ENCODE assay signal across 10 mouse cellular contexts in genomic region chr9:35045031-35045531, GRCm38 (mm10).
DNase-seq lines count a peak whose midpoint lies in the region; ATAC-seq lines count a peak whose summit lies in the region.
"Had no signal": no experiment of that assay in that cellular context is flagged by ENCODE, and none has a peak within 500 bp of the region (broad histone marks: within the 10 kb centered on the region; RNA-seq: fewer than 3 reads in every experiment).

No protein-coding gene starts in this region.

- no peaks in the 10 kb centered on the region for H3K27me3 ChIP-seq in heart, embryonic 14.5 days (ENCODE audit: control insufficient read depth, insufficient read depth, low read length)
- no peaks in the 10 kb centered on the region for H3K27me3 ChIP-seq in liver, embryonic 16.5 days (ENCODE audit: control insufficient read depth, insufficient read depth, low read depth, low read length)
- H3K27me3 ChIP-seq: CH12.LX; neural tube, embryonic 12.5 days had no signal

- peak overlapping the region; percentile 56 to 77 for H3K27ac ChIP-seq in heart, embryonic 14.5 days (replicated peaks in 1 of 2; ENCODE audit: control insufficient read depth in 1 of 2, insufficient read depth in 1 of 2, low read depth in 2 of 2, low read length in 2 of 2)
- H3K27ac ChIP-seq in liver, embryonic 16.5 days (ENCODE audit: low read length) = no peak overlapping the region
- H3K27ac ChIP-seq: neural tube, embryonic 12.5 days had no signal

- H3K4me2 ChIP-seq in heart, embryonic 14.5 days (ENCODE audit: low read length) = 0 out of 2 replicates have a peak overlapping the region, but pooled peaks have one; percentile 11
- no peak overlapping the region for H3K4me2 ChIP-seq in liver, embryonic 16.5 days (ENCODE audit: low read depth, low read length)

- H3K4me3 ChIP-seq in heart, embryonic 14.5 days (ENCODE audit: control insufficient read depth in 1 of 2, insufficient read depth in 1 of 2, low read depth in 1 of 2, low read length in 2 of 2) = no peak overlapping the region
- no peak overlapping the region for H3K4me3 ChIP-seq in liver, embryonic 16.5 days (ENCODE audit: low read depth, low read length)
- H3K4me3 ChIP-seq: neural tube, embryonic 12.5 days had no signal

- peak; percentile 84 for ATAC-seq in heart, embryonic 14.5 days (ENCODE audit: insufficient number of reproducible peaks, insufficient read depth, low FRiP score, low read depth)
- peak; percentile 43; the same call in 1 of the 2 replicates for ATAC-seq in liver, embryonic 16.5 days (ENCODE audit: low read depth)

- peak overlapping the region; percentile 35; the same call in 1 of the 2 replicates for H3K9ac ChIP-seq in heart, embryonic 14.5 days (ENCODE audit: low read length)
- H3K9ac ChIP-seq in liver, embryonic 16.5 days (ENCODE audit: low read depth, low read length) = no peak overlapping the region
- H3K9ac ChIP-seq: neural tube, embryonic 12.5 days had no signal

- H3K9me3 ChIP-seq in heart, embryonic 14.5 days (ENCODE audit: control insufficient read depth, low read length) = no peaks in the 10 kb centered on the region
- no peaks in the 10 kb centered on the region for H3K9me3 ChIP-seq in liver, embryonic 16.5 days (replicated peaks; ENCODE audit: control insufficient read depth, low read length)
- H3K9me3 ChIP-seq: neural tube, embryonic 12.5 days had no signal

- intact Hi-C loops in gastrocnemius, postnatal 14 days (cut with DNase I; ENCODE audit: low total_unique reads) = no loop called here
- intact Hi-C loops in gastrocnemius, postnatal 36 days (cut with DNase I) = loop anchor here (5.0 kb wide), 1 partner anchor 72 kb away; the partner anchor contains the start of gene St3gal4

- peaks cover 9% of the 10 kb centered on the region; the same call in 1 of the 2 replicates for H3K36me3 ChIP-seq in heart, embryonic 14.5 days (ENCODE audit: control insufficient read depth, insufficient read depth, low read length)
- peaks cover 19% of the 10 kb centered on the region for H3K36me3 ChIP-seq in liver, embryonic 16.5 days (ENCODE audit: control insufficient read depth, insufficient read depth)
- H3K36me3 ChIP-seq: neural tube, embryonic 12.5 days had no signal

- peaks cover 26 to 51% of the 10 kb centered on the region in 2 experiments for H3K4me1 ChIP-seq in heart, embryonic 14.5 days (ENCODE audit: control insufficient read depth in 2 of 2, insufficient read depth in 2 of 2, low read length in 2 of 2)
- peaks cover 4% of the 10 kb centered on the region for H3K4me1 ChIP-seq in liver, embryonic 16.5 days (ENCODE audit: control insufficient read depth, low read depth, low read length)

- 34% methylated on average over 11 of the region's 11 CpGs for WGBS in heart, embryonic 14.5 days
- WGBS in liver, embryonic 16.5 days (ENCODE audit: insufficient replicate concordance) = 72% methylated on average over 11 of the region's 11 CpGs

- DNase-seq in gastrocnemius, postnatal 14 days = peak; percentile 63
- no peak for DNase-seq in gastrocnemius, postnatal 36 days
- DNase-seq in adrenal gland, postnatal 14 days = peak; percentile 64
- DNase-seq in urinary bladder, postnatal 25 days (ENCODE audit: low spot score) = peak; percentile 25
- no peak for DNase-seq in thymus, adult 18-20 months
- DNase-seq in spleen, postnatal 4 days (ENCODE audit: low spot score in 2 of 2) = no peak

Comparison
In these comparisons a context has a peak if more than half of its experiments do, and no peak if none do; other contexts are left out.
1. DNase-seq: peak in gastrocnemius, postnatal 14 days (single experiment), adrenal gland, postnatal 14 days (single experiment) and urinary bladder, postnatal 25 days (single experiment); none in gastrocnemius, postnatal 36 days (0 of 2), thymus, adult 18-20 months (0 of 2) and spleen, postnatal 4 days (0 of 2).